Mouse (Mus musculus): Measurements from ENCODE around the gene Sult1d1. TPM values are rescaled to one million over a fixed set of nuclear protein-coding genes. Genes with fewer than 3 reads are reported as not detected.

The Sult1d1 gene
- total RNA-seq, 2 experiments from 2014 or later, result not detected

Small RNA genes within 50 kb of the gene (microRNA-seq; reads per million reads assigned to microRNA genes)
- gene Mir3969, result 0 reads per million in 2 experiments

Other genes with a start within 250 kb of the Sult1d1 start
- gene Ugt2a3, start 231.8 kb downstream of the Sult1d1 start, total RNA-seq (2021), result not detected
- not detected for gene Ugt2b38, start 144.8 kb downstream of the Sult1d1 start, total RNA-seq (2021)
- not detected for gene Ugt2a2, start 86.8 kb downstream of the Sult1d1 start, total RNA-seq (2021)
- gene Gm43638, start 82.2 kb downstream of the Sult1d1 start, total RNA-seq (2021), result not detected
- gene Ugt2a1, start 78.2 kb downstream of the Sult1d1 start, total RNA-seq (2021), result not detected
- not detected for gene Sult1b1, start 30.8 kb downstream of the Sult1d1 start, total RNA-seq (2021)
- not detected for gene Sult1e1, start 22.6 kb upstream of the Sult1d1 start, total RNA-seq (2021)
- gene Csn1s1, start 97.2 kb upstream of the Sult1d1 start, total RNA-seq (2021), result not detected
- gene Csn2, start 130.6 kb upstream of the Sult1d1 start, total RNA-seq (2021), result not detected
- gene Csn1s2a, start 205.5 kb upstream of the Sult1d1 start, total RNA-seq (2021), result not detected
- not detected for gene Csn1s2b, start 239.1 kb upstream of the Sult1d1 start, total RNA-seq (2021)